Mouse (Mus musculus) kidney, adult 11 months (tissue): ENCODE data around the gene Cops8.

Source experiments
- DNase-seq: peaks from one replicate; pipeline ENCODE4 v3.0.0; 2022

The Cops8 gene

GRCm38 (mm10) chr1:90602759-90603560 lies at the start of gene Cops8:
Cops8 (plus strand) TSS chr1:90602981.
- DNase-seq = peak; percentile 96

GRCm38 (mm10) chr1:90557140-90557539 lies 45.6 kb upstream of the Cops8 start:
- no peak for DNase-seq

- DNase-seq = no peak
Observed at GRCm38 (mm10) chr1:90560942-90561726, 41.6 kb upstream of the Cops8 start.

- DNase-seq = no peak
Observed at GRCm38 (mm10) chr1:90563945-90564344, 38.8 kb upstream of the Cops8 start.

- DNase-seq = peak; percentile 21
Observed at GRCm38 (mm10) chr1:90566664-90567440, 35.9 kb upstream of the Cops8 start.

- no peak for DNase-seq
Observed at GRCm38 (mm10) chr1:90573831-90574230, 28.9 kb upstream of the Cops8 start.

GRCm38 (mm10) chr1:90574845-90575244 lies 27.9 kb upstream of the Cops8 start:
- DNase-seq = no peak

- no peak for DNase-seq
Observed at GRCm38 (mm10) chr1:90577417-90577816, 25.4 kb upstream of the Cops8 start.

- DNase-seq = no peak
Observed at GRCm38 (mm10) chr1:90582635-90583034, 20.1 kb upstream of the Cops8 start.

GRCm38 (mm10) chr1:90588021-90588734 lies 14.6 kb upstream of the Cops8 start:
- peak; percentile 41 for DNase-seq

- DNase-seq = no peak
Observed at GRCm38 (mm10) chr1:90590797-90591196, 12.0 kb upstream of the Cops8 start.

- peak; percentile 42 for DNase-seq
Observed at GRCm38 (mm10) chr1:90592784-90593183, 10.0 kb upstream of the Cops8 start.

- peak; percentile 63 for DNase-seq
Observed at GRCm38 (mm10) chr1:90599226-90599625, 3.6 kb upstream of the Cops8 start.

- DNase-seq = no peak
Observed at GRCm38 (mm10) chr1:90601096-90601495, 1.7 kb upstream of the Cops8 start.

GRCm38 (mm10) chr1:90603561-90603887 lies 743 bp downstream of the Cops8 start:
- DNase-seq = no peak

GRCm38 (mm10) chr1:90609363-90609762 lies 6.6 kb downstream of the Cops8 start:
- DNase-seq = no peak

GRCm38 (mm10) chr1:90617258-90617657 lies 14.5 kb downstream of the Cops8 start:
- DNase-seq = peak; percentile 18

- DNase-seq = no peak
Observed at GRCm38 (mm10) chr1:90633415-90634030, 30.7 kb downstream of the Cops8 start.

- no peak for DNase-seq
Observed at GRCm38 (mm10) chr1:90634205-90634745, 31.5 kb downstream of the Cops8 start.

GRCm38 (mm10) chr1:90638335-90638734 lies 35.6 kb downstream of the Cops8 start:
- peak; percentile 38 for DNase-seq

- peak; percentile 69 for DNase-seq
Observed at GRCm38 (mm10) chr1:90650781-90651437, 48.1 kb downstream of the Cops8 start.
